Mouse (Mus musculus) thymus, adult 18-20 months (tissue): ENCODE measurements around the gene Mark3.

Source experiments
- DNase-seq, 2 experiments: peaks; one replicate each; pipeline ENCODE4 v3.0.0; 2022; ENCODE audit warnings: mixed read lengths in 2 of 2

Mark3 gene

GRCm38 (mm10) chr12:111560286-111560685, 14.0 kb upstream of the Mark3 start:
- DNase-seq, result no peak

DNA sequence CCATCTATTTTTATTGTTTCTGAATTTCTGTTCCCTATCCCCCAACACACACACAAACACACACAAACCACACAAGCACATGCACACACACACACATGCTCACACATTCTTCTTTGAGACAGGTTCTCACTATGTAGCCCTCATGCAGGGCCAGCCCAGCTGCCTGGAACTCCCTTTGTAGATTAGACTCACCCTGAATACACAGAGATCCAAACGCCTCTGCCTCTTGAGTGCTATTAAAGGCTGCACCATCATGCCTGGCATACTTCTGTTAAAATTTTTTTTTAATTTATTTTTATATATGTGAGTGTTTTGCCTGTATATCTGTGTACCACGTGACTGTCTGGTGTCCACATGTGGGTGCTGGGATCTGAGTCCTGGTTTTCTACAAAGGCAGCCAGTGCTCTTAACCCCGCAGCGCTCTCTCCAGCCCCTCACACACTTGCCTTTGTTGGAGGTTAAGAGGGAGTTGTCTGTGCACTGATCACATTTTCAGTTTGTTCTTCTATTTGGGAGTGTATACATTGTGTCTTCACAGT, 12.0 kb upstream of the Mark3 start:
- no peak for DNase-seq

DNA sequence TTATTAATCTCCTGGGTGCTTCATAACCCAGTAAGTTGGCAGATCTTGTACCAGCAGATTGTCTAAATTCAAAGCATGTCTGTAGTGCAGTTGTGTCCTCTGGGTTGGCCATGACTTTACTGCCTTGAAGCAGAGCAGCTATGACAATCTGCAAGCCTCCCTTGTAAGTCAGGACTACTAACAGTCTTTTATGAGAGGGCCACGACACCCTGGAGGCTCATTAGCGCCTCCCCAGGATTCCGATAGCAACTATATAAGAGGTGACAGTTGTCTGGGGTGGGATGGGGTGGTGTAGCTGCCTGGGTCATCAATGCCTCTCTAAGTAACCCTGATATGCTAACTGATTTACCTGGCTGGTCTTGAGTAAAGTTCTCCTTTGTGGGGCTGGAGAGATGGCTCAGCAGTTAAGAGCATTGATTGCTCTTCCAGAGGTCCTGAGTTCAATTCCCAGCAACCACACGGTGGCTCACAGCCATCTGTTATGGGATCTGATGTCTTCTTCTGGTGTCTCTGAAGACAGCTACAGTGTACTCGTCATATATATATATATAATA, 11.2 kb upstream of the Mark3 start:
- no peak for DNase-seq

GRCm38 (mm10) chr12:111565363-111565762, 9.0 kb upstream of the Mark3 start:
- DNase-seq, result no peak

DNA sequence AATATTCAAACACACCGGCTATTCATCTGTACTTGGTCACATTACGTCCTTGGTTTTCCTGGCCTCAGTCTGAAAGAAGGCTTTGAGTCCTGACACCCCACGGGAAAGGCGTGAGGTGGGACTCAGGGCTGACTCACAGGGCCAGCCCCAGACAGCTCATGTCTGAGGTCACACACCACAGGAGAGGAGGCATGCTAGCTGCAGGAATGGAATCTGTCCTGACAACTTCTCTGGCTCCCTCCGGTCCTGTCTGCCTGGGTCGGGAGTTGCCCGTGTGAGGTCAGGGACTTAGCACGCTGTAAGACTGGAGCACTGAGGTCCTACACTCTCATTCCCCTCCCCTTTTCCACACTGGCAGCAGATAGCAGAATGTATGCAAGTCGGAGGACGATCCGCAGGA, 5.5 kb upstream of the Mark3 start:
- no peak for DNase-seq

GRCm38 (mm10) chr12:111572406-111572805, 1.9 kb upstream of the Mark3 start:
- no peak for DNase-seq

DNA sequence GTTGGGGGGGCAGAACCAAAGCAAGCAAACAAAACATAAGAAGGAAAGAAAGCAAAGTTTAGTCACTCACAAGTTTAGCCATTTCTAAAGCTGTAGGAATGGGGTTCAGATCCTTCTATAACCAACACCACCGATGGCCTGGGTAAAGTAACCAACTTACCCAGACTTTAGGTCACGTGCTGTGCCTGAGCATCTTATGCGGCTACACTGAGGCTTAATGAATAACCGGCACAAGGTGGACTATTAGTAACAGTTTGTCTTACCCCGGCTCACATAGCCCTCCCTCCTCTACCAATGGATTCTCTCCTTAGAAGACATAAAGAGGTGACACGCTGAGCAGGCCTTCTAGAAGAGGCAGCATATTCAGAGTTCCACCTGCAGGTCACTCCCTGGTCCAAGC, 1.0 kb upstream of the Mark3 start:
- DNase-seq, result no peak

- peak; percentile 10 to 17 for DNase-seq
Observed at GRCm38 (mm10) chr12:111574887-111575838, 840 bp downstream of the Mark3 start.

DNA sequence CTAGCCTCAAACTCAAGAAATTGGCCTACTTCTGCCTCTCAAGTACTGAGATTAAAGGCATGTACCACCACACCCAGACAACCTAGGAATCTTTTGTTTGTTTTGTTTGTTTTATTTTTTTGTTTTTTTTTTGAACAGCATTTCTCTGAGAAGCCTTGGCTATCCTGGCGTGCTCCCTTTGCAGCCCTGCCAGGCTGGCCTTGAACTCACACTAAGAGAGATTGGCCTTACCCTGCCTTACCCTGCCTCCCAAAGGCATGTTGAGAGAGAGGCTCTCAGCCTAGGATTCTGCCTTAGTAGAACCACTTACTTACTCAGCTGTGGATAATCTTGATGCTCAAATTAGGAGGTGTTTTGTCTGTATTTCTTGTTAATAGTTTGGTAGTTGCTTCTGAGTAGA, 8.7 kb downstream of the Mark3 start:
- no peak for DNase-seq

DNA sequence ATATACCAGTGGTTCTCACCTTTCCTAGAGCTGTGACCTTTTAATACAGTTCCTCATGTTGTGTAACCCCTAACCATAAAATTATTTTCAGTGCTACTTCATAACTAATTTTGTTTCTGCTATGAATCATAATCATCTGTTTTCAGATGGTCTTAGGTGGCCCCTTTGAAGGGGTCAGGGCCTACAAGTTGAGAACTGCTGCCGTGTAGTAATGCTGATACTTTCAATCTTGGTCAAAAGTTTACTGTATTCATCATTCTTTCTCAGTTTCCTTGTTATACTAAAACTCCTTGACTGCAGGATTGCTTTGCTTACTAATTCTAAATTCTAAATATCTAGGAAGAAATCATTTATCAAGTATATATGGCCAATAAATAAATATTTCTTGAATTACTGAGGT, 10.1 kb downstream of the Mark3 start:
- DNase-seq, result no peak

DNA sequence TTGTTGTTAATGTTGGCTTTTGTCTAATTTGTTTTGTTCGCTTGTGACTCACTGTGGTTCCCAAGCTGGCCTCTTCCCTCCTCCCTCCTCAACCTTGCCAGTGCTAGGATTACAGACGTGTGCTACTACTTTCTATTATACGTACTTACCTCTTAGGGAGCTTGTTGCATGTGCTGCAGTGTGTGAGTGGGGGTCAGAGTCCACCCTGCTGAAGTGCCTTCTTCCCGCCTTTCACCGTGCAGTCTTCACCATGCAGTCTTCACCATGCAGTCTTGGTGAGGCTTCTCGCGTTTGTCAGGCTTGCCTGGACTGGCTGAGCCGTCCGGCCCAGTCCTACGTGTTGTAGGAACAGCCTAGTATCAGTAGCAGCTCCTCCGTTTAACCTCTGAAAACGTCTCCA, 12.9 kb downstream of the Mark3 start:
- DNase-seq, result no peak

DNA sequence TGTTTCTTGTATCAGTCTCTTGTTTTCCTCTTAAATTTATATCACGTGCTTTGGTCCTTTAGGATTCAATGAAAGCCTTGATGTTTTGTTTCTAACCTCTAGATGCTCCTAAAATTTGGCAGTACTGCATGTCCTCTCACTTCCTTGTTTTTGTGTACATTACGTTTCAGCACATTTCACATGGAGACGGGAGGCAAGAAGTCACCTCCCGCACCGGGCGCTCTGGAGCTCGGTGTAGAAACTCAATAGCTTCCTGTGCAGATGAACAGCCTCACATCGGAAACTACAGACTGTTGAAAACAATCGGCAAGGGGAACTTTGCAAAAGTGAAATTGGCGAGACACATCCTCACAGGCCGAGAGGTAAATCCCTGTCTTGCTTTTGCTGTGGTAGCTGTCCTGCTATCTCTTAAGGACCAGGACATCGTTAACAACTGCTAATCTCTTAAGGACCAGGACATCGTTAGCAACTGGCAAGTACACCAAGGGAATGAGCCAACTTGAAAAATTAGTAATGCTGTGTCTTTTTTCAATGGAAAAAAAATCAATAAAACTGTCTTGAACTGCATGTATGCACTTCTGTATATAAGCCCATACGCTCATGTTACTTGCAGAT, 18.2 kb downstream of the Mark3 start:
- DNase-seq, result no peak

DNA sequence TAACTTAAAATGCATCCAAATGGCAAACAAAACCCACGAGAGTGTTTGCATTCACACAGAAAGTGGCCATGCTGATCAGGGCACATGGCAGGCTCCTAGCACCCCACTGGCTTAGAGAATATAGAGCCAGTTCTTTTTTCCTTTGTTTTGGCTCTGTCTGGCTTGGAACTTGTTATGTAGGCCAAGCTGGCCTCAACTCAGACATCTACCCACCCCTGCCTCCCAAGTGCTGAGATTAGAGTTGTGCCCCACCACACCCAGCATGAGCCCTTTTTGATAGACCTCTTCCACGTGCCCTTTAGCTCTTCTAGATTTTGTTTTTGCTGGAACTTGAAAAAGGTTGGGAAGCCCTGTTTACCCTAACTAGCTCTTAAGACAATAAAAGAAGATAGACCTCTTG, 19.5 kb downstream of the Mark3 start:
- DNase-seq, result no peak

DNA sequence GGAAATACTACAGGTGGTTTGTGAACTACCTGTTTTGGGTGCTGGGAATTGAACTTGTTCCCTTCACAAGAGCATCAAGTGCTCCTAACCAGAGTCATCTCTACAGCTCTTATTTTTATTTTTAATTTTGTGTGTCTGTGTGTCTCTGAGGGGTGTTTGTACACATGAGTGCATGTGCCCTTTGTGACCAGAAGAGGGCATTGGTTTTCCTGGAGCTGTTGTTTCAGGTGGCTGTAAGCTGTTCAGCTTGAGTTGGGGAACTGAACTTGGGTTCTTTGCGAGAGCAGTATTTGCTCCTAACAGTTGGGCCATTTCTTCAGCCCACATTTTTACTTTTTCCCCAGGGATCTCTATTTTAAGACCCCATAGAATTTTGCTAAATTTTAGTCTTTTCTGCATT, 23.0 kb downstream of the Mark3 start:
- DNase-seq, result no peak

- DNase-seq, result no peak
Observed at GRCm38 (mm10) chr12:111598902-111599301, 24.6 kb downstream of the Mark3 start.

GRCm38 (mm10) chr12:111599640-111600039, 25.3 kb downstream of the Mark3 start:
- DNase-seq, result no peak

DNA sequence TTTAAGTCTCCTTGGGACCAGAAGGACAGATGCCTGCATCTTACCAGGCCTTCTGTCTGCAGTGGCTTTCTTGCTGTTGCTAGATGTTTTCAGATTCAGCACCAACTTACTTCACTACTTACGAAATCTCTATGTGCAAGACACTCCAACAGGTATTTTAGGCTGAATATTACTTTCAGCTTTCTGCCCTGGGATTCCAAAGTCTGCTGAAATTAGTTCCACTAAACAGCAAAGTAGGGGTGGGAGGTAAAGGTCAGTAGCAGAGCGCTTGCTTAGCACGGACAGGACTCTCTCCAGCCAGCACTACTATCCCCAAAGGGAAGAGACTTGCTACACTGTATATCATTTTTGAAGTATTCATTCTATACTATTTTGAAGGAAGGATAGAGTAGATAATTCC, 29.5 kb downstream of the Mark3 start:
- no peak for DNase-seq

GRCm38 (mm10) chr12:111605619-111606018, 31.3 kb downstream of the Mark3 start:
- DNase-seq, result no peak

GRCm38 (mm10) chr12:111608015-111608414, 33.7 kb downstream of the Mark3 start:
- DNase-seq, result no peak

GRCm38 (mm10) chr12:111614475-111615141, 40.3 kb downstream of the Mark3 start:
- DNase-seq, result no peak

DNA sequence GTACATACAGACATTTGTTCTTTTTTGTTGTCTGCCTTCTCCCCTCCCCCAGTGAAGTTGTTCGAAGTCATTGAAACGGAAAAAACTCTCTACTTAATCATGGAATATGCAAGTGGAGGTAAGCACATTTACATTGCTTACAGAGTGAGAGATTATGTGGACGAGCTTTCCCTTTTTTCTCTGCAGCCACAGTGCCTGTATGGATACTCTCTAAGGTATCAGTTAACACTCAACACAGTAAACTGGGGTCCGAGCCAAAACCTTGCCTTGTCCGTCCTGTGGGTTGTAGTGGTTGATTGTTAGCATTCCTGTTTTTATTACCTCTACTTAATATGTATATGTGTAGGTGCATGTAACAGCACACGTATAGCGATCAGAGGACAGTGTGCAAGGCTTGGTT, 43.9 kb downstream of the Mark3 start:
- no peak for DNase-seq

- no peak for DNase-seq
Observed at GRCm38 (mm10) chr12:111648061-111648645, 73.8 kb downstream of the Mark3 start.

DNA sequence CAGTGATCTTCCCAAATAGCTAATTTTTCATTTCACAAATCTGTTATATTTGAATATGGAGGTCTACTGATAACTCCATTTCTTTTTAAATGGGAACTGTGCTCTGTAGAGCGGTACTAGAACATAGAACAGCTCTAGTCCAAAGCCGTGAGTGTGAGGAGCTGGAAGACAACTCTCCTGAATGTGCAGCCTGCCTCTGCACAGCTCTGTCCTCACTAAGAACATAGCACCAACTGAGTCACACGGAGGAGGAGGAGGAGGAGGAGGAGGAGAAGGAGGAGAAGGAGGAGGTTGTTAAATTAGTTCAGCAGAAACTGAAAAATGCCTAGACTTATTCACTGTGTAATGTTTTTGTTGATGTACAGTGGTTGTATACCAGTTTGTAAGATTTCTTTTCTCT, 78.6 kb downstream of the Mark3 start:
- no peak for DNase-seq
